Mouse (Mus musculus): Measurements from ENCODE around the gene Tmem170. TPM values are rescaled to one million over a fixed set of nuclear protein-coding genes. Genes with fewer than 3 reads are reported as not detected.

The Tmem170 gene
- polyA plus RNA-seq, 1 experiment from 2014 or later, result 24.1 TPM

DNA sequence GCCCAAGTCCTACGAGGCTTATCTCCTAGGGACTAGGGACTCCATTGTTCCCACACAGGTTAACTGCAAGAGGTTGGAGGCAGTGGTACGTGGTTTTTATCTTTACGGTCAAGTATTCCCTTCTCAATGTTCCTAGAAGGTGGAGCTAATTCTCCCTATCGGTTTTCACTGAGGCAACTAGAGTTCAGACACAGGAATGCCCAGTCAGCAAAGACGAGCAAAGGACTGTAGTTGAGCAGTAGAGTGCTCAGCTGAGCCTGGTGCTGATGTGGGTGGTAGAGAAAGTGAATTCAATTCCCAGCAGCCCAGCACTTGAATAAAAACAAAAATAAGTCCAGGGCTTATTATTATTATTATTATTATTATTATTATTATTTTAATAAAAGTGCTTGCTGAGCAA lies 16.1 kb upstream of the Tmem170 start:
- no peak for TF ChIP-seq CTCF (IDR thresholded peaks at IDR 0.05; ENCODE audit: low read depth)
- Histone ChIP-seq H3K27me3 (replicated peaks; ENCODE audit: control insufficient read depth, insufficient read depth, low read length) (peaks cover 23% of the 10 kb centered on the region), H3K9me3 (ENCODE audit: control insufficient read depth) (no peaks in the 10 kb centered on the region), H3K4me2 (replicated peaks; ENCODE audit: low read depth) (no peak overlapping the region), H3K27ac (ENCODE audit: low read depth, low read length) (no peak overlapping the region), H3K4me3 (ENCODE audit: low read depth, low read length) (no peak overlapping the region), H3K36me3 (ENCODE audit: control insufficient read depth, insufficient read depth) (no peaks in the 10 kb centered on the region), H3K9ac (ENCODE audit: low read depth, low read length) (no peak overlapping the region), H3K4me1 (replicated peaks; ENCODE audit: control insufficient read depth, insufficient read depth, low read length) (0 out of 2 replicates have a peak, but pooled peaks cover 6% of the 10 kb centered on the region)
- ATAC-seq, result no peak
- 42% methylated on average over 5 of the region's 5 CpGs for WGBS

DNA sequence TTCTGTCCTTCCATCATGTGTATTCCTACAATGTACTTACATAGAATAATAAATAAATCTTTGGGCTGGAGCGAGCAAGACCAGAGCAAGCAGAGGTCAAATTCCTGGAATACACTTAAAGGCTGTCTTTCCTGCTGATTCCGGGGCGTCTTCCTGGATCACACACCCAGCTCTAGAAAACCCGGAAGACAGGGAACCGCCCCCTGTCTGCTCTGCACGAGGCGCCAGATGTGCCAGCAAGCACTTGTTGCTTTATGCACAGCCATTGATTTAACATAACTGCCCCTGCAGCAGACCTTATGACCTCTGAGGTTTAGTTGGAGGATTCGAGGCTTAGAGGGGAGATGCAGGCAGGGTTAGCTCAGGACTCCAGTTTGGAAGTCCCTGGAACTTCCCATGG lies 15.4 kb upstream of the Tmem170 start:
- H3K4me2 ChIP-seq (replicated peaks; ENCODE audit: low read depth), result no peak overlapping the region; the same call in 1 of the 2 replicates

DNA sequence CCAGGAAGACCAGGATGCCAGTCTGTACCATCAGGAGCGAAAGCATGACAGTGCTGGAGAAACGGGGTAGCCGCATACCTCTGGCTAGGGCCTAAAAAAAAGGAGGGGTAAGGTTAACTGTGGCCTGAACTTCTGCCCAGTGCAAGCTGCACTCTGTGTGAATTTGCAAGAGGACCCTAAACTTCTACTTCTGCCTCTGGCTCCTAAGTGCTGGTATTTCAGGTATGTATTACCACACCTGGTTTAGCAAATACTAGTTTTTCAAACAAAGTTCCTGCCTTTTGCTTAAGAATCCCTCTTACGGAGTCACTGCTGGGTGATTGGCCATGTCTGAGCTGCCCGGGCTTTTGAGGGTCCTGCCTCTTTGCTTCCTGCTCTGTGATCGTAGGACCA lies 14.4 kb upstream of the Tmem170 start:
- WGBS, result 67% methylated on average over 6 of the region's 6 CpGs
- 0 out of 2 replicates have a peak, but pooled peaks cover 6% of the 10 kb centered on the region for H3K4me1 ChIP-seq (replicated peaks; ENCODE audit: control insufficient read depth, insufficient read depth, low read length)
- no peak for ATAC-seq

More for the DNA sequence above, 15.4 kb upstream of the Tmem170 start:
- no peak for ATAC-seq
- 7% methylated on average over 8 of the region's 8 CpGs for WGBS
- H3K9ac ChIP-seq (ENCODE audit: low read depth, low read length), result no peak overlapping the region
- H3K36me3 ChIP-seq (ENCODE audit: control insufficient read depth, insufficient read depth), result no peaks in the 10 kb centered on the region
- H3K9me3 ChIP-seq (ENCODE audit: control insufficient read depth), result no peaks in the 10 kb centered on the region
- no peak overlapping the region for H3K4me3 ChIP-seq (ENCODE audit: low read depth, low read length)
- H3K4me1 ChIP-seq (replicated peaks; ENCODE audit: control insufficient read depth, insufficient read depth, low read length), result 0 out of 2 replicates have a peak, but pooled peaks cover 6% of the 10 kb centered on the region
- H3K27ac ChIP-seq (ENCODE audit: low read depth, low read length), result no peak overlapping the region
- peaks cover 23% of the 10 kb centered on the region for H3K27me3 ChIP-seq (replicated peaks; ENCODE audit: control insufficient read depth, insufficient read depth, low read length)
- TF ChIP-seq CTCF (IDR thresholded peaks at IDR 0.05; ENCODE audit: low read depth), result no peak

DNA sequence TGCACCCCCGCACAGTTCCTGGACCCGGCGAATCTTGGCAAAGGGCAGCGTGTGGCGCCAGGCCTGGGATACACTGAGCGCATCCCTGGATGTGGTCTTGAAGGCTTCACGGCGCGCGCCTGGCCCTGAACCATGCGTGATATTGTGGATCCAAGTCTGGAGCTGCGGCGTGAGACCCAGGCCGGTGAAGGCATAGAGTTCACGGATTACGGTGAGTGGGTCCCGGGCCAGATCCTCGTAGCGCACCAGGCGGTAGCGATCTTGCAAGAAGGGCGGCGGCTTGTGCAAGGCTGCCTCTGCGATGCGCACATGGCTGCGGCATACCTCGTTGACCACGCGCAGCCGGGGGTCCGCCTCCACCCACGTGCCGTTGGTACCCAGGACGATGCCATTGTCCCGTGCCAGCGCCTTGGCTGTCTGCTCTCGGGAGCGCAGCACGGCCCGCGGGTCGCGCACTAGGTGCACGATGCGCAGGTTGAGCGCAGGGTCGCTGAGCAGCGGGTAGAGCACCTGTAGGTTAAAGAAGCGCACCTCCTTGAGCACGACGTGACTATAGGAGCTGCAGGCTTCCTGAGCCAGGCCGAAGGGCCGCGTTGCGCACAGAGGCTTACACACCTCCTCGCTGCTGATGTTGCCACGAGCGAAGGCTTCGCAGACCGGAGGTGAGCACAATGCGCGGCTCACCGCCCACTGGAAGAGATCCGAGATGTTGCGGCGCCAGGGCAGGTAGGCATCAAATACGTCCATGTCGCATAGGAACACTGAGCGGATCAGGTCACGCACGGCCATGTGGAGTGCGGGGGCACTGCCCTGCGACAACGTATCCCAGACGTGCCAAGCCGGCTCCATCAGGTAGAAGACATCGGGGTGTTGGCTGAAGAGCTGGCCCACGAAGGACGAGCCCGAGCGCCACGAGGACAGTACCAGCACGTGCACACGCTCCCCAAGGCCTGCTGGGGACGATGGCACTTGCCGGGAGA lies 13.7 kb upstream of the Tmem170 start:
- H3K27ac ChIP-seq (ENCODE audit: low read depth, low read length), result no peak overlapping the region
- peak overlapping the region; percentile 21 for H3K4me3 ChIP-seq (ENCODE audit: low read depth, low read length)
- no peaks in the 10 kb centered on the region for H3K36me3 ChIP-seq (ENCODE audit: control insufficient read depth, insufficient read depth)
- TF ChIP-seq CTCF (IDR thresholded peaks at IDR 0.05; ENCODE audit: low read depth), result no peak
- peaks cover 23% of the 10 kb centered on the region for H3K27me3 ChIP-seq (replicated peaks; ENCODE audit: control insufficient read depth, insufficient read depth, low read length)
- no peak overlapping the region for H3K9ac ChIP-seq (ENCODE audit: low read depth, low read length)
- H3K4me1 ChIP-seq (replicated peaks; ENCODE audit: control insufficient read depth, insufficient read depth, low read length), result 0 out of 2 replicates have a peak, but pooled peaks cover 6% of the 10 kb centered on the region
- peak overlapping the region; percentile 37 for H3K4me2 ChIP-seq (replicated peaks; ENCODE audit: low read depth)
- 18% methylated on average over 86 of the region's 86 CpGs for WGBS
- no peak for ATAC-seq
- no peaks in the 10 kb centered on the region for H3K9me3 ChIP-seq (ENCODE audit: control insufficient read depth)

More for the DNA sequence above, 14.4 kb upstream of the Tmem170 start:
- Histone ChIP-seq H3K9me3 (ENCODE audit: control insufficient read depth) (no peaks in the 10 kb centered on the region), H3K4me3 (ENCODE audit: low read depth, low read length) (no peak overlapping the region), H3K9ac (ENCODE audit: low read depth, low read length) (no peak overlapping the region), H3K4me2 (replicated peaks; ENCODE audit: low read depth) (no peak overlapping the region), H3K27ac (ENCODE audit: low read depth, low read length) (no peak overlapping the region), H3K36me3 (ENCODE audit: control insufficient read depth, insufficient read depth) (no peaks in the 10 kb centered on the region), H3K27me3 (replicated peaks; ENCODE audit: control insufficient read depth, insufficient read depth, low read length) (peaks cover 23% of the 10 kb centered on the region)
- TF ChIP-seq CTCF (IDR thresholded peaks at IDR 0.05; ENCODE audit: low read depth), result no peak

DNA sequence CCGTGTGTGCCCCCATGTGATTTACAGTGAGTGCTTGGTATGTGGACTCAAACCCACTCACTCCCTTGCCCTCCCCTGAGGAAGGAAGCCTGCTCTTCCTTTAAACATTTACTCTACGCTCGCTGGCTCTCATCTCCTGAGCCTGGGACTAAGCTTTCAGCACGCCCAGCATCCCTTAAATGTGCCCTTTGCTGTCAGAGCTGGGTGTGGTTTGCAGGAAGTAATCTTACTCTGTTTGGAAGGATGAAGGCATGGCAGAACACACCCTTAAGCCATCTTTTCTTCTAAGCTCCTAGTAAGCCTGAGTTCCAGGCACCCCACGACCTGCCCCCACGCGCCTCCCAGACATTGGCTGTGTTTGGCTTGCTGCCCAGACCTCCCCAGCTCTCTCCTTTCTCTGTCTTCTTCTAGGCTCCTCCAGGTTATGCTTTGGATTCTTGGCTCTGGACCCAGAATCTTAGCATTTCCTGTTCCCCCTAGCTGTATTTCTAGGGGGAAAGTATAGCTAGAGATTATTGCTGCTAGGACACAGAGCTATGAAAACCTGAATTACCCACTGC lies 11.6 kb upstream of the Tmem170 start:
- ATAC-seq, result no peak
- no peaks in the 10 kb centered on the region for H3K9me3 ChIP-seq (ENCODE audit: control insufficient read depth)
- no peaks in the 10 kb centered on the region for H3K36me3 ChIP-seq (ENCODE audit: control insufficient read depth, insufficient read depth)
- TF ChIP-seq CTCF (IDR thresholded peaks at IDR 0.05; ENCODE audit: low read depth), result no peak
- no peak overlapping the region for H3K9ac ChIP-seq (ENCODE audit: low read depth, low read length)
- H3K27ac ChIP-seq (ENCODE audit: low read depth, low read length), result no peak overlapping the region
- H3K27me3 ChIP-seq (replicated peaks; ENCODE audit: control insufficient read depth, insufficient read depth, low read length), result peaks cover 23% of the 10 kb centered on the region
- H3K4me3 ChIP-seq (ENCODE audit: low read depth, low read length), result no peak overlapping the region
- 0 out of 2 replicates have a peak, but pooled peaks cover 6% of the 10 kb centered on the region for H3K4me1 ChIP-seq (replicated peaks; ENCODE audit: control insufficient read depth, insufficient read depth, low read length)
- WGBS, result 34% methylated on average over 7 of the region's 7 CpGs
- no peak overlapping the region for H3K4me2 ChIP-seq (replicated peaks; ENCODE audit: low read depth)

DNA sequence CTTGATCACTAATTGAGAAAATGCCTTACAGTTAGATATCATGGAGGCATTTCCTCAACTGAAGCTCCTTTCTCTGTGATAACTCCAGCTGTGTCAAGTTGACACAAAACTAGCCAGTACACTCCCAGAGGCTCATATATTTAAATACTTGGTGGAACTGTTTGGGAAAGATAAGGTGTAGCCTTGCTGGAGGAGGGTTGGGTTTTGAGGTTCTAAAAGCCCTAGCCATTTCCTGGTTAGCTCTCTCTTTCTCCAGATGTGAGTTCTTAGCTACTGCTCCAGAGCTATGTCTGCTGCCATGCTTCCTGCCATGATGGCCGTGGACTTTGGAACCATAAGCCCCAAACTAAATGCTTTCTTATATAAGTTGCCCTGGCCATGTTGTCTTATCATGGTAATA lies 10.9 kb upstream of the Tmem170 start:
- H3K27ac ChIP-seq (ENCODE audit: low read depth, low read length), result no peak overlapping the region
- 0 out of 2 replicates have a peak, but pooled peaks cover 4% of the 10 kb centered on the region for H3K4me1 ChIP-seq (replicated peaks; ENCODE audit: control insufficient read depth, insufficient read depth, low read length)
- H3K9ac ChIP-seq (ENCODE audit: low read depth, low read length), result no peak overlapping the region
- H3K4me3 ChIP-seq (ENCODE audit: low read depth, low read length), result no peak overlapping the region
- peaks cover 23% of the 10 kb centered on the region for H3K27me3 ChIP-seq (replicated peaks; ENCODE audit: control insufficient read depth, insufficient read depth, low read length)
- WGBS, result 86% methylated on average over 1 of the region's 1 CpGs
- no peak overlapping the region for H3K4me2 ChIP-seq (replicated peaks; ENCODE audit: low read depth)
- H3K36me3 ChIP-seq (ENCODE audit: control insufficient read depth, insufficient read depth), result no peaks in the 10 kb centered on the region
- ATAC-seq, result no peak
- no peak for TF ChIP-seq CTCF (IDR thresholded peaks at IDR 0.05; ENCODE audit: low read depth)
- no peaks in the 10 kb centered on the region for H3K9me3 ChIP-seq (ENCODE audit: control insufficient read depth)
